Mouse (Mus musculus) mouse embryonic stem cell (cell line): ENCODE results near the gene Lipt2.

ENCODE experiments used
- in situ Hi-C, 2 experiments: fragments of 300-500 bp; cut with MboI; formaldehyde crosslinking; loops; 1 replicate in 1 of 2; 3 replicates in 1 of 2; pipeline ENCODE4 v1.14.3; 2019 to 2020; ENCODE audit warnings: low sequenced_read_pairs in 2 of 2, low pct_unique_long_range_greater_than_20kb in 1 of 2, mixed read lengths in 1 of 2; ENCODE audit not compliant: unreplicated experiment in 1 of 2

Lipt2 gene

GRCm38 (mm10) chr7:100160006-100160405, 929 bp downstream of the Lipt2 start:
- in situ Hi-C loops: no loop called here

GRCm38 (mm10) chr7:100163506-100163905, 4.4 kb downstream of the Lipt2 start:
- in situ Hi-C loops: no loop called here

GRCm38 (mm10) chr7:100168654-100169053, 9.6 kb downstream of the Lipt2 start:
- in situ Hi-C loops: no loop called here

- in situ Hi-C loops: no loop called here
Observed at GRCm38 (mm10) chr7:100170756-100171155, 11.7 kb downstream of the Lipt2 start.

- in situ Hi-C loops: no loop called here
Observed at GRCm38 (mm10) chr7:100176269-100176668, 17.2 kb downstream of the Lipt2 start, which contains the start of gene Kcne3. Gene Kcne3 (plus strand): TSS chr7:100176502.

GRCm38 (mm10) chr7:100178016-100178890, 19.2 kb downstream of the Lipt2 start:
- in situ Hi-C loops: no loop called here

GRCm38 (mm10) chr7:100178891-100179233, 19.8 kb downstream of the Lipt2 start:
- in situ Hi-C loops: no loop called here

GRCm38 (mm10) chr7:100179394-100179793, 20.3 kb downstream of the Lipt2 start:
- in situ Hi-C loops: no loop called here

GRCm38 (mm10) chr7:100179836-100180407, 20.8 kb downstream of the Lipt2 start:
- in situ Hi-C loops: no loop called here

- in situ Hi-C loops: no loop called here
Observed at GRCm38 (mm10) chr7:100181176-100181575, 22.1 kb downstream of the Lipt2 start.

- in situ Hi-C loops: no loop called here
Observed at GRCm38 (mm10) chr7:100181614-100182013, 22.5 kb downstream of the Lipt2 start.

GRCm38 (mm10) chr7:100182388-100182787, 23.3 kb downstream of the Lipt2 start:
- in situ Hi-C loops: no loop called here

- in situ Hi-C loops: no loop called here
Observed at GRCm38 (mm10) chr7:100187601-100188000, 28.5 kb downstream of the Lipt2 start.

GRCm38 (mm10) chr7:100190167-100190566, 31.1 kb downstream of the Lipt2 start:
- in situ Hi-C loops: no loop called here

GRCm38 (mm10) chr7:100190778-100191177, 31.7 kb downstream of the Lipt2 start:
- in situ Hi-C loops: no loop called here

- in situ Hi-C loops: no loop called here
Observed at GRCm38 (mm10) chr7:100201191-100201590, 42.1 kb downstream of the Lipt2 start.

GRCm38 (mm10) chr7:100203616-100204015, 44.5 kb downstream of the Lipt2 start:
- in situ Hi-C loops: no loop called here

GRCm38 (mm10) chr7:100204871-100205270, 45.8 kb downstream of the Lipt2 start:
- in situ Hi-C loops: no loop called here

GRCm38 (mm10) chr7:100206144-100206543, 47.1 kb downstream of the Lipt2 start:
- in situ Hi-C loops: no loop called here

- in situ Hi-C loops: no loop called here
Observed at GRCm38 (mm10) chr7:100207886-100208285, 48.8 kb downstream of the Lipt2 start.
